Mouse (Mus musculus): ENCODE measurements at regions not wholly inside any gene's neighbourhood (a gene's known extent, or its start where the extent isn't known, plus 50 kb on each side); places are given as distances from the start of the nearest gene placed in this dataset.

- no peak for DNase-seq (ENCODE audit: low spot score in 2 of 2)
Measured at GRCm38 (mm10) chr13:101824962-101825361, 56.9 kb upstream of the Pik3r1 start.

GRCm38 (mm10) chr13:101831872-101832629 lies 64.0 kb upstream of the Pik3r1 start:
- no peak for DNase-seq (ENCODE audit: low spot score in 2 of 2)

GRCm38 (mm10) chr13:101834546-101834945 lies 66.5 kb upstream of the Pik3r1 start:
- no peak for DNase-seq (ENCODE audit: low spot score in 2 of 2)

GRCm38 (mm10) chr13:101836992-101837391 lies 69.0 kb upstream of the Pik3r1 start:
- DNase-seq (ENCODE audit: low spot score in 2 of 2): no peak

- DNase-seq (ENCODE audit: low spot score in 2 of 2): no peak
Measured at GRCm38 (mm10) chr13:101844461-101845440, 76.7 kb upstream of the Pik3r1 start.

GRCm38 (mm10) chr13:101846016-101846415 lies 78.0 kb upstream of the Pik3r1 start:
- DNase-seq (ENCODE audit: low spot score in 2 of 2): no peak

- DNase-seq (ENCODE audit: low spot score in 2 of 2): no peak
Measured at GRCm38 (mm10) chr13:101847879-101848600, 80.0 kb upstream of the Pik3r1 start.

- no peak for DNase-seq (ENCODE audit: low spot score in 2 of 2)
Measured at GRCm38 (mm10) chr13:101848601-101849147, 80.7 kb upstream of the Pik3r1 start.

GRCm38 (mm10) chr13:101849416-101849815 lies 81.4 kb upstream of the Pik3r1 start:
- DNase-seq (ENCODE audit: low spot score in 2 of 2): no peak

- DNase-seq (ENCODE audit: low spot score in 2 of 2): no peak
Measured at GRCm38 (mm10) chr13:101851329-101851728, 83.3 kb upstream of the Pik3r1 start.

GRCm38 (mm10) chr13:101852960-101853359 lies 84.9 kb upstream of the Pik3r1 start:
- DNase-seq (ENCODE audit: low spot score in 2 of 2): no peak

- peak; percentile 29 to 70 for DNase-seq (ENCODE audit: low spot score in 2 of 2)
Measured at GRCm38 (mm10) chr13:101855141-101855540, 87.1 kb upstream of the Pik3r1 start.

- DNase-seq (ENCODE audit: low spot score in 2 of 2): no peak
Measured at GRCm38 (mm10) chr13:101860704-101861103, 92.7 kb upstream of the Pik3r1 start.

GRCm38 (mm10) chr13:101862011-101862410 lies 94.0 kb upstream of the Pik3r1 start:
- DNase-seq (ENCODE audit: low spot score in 2 of 2): no peak

GRCm38 (mm10) chr13:101863015-101863414 lies 95.0 kb upstream of the Pik3r1 start:
- no peak for DNase-seq (ENCODE audit: low spot score in 2 of 2)

GRCm38 (mm10) chr13:101863602-101864001 lies 95.6 kb upstream of the Pik3r1 start:
- no peak for DNase-seq (ENCODE audit: low spot score in 2 of 2)

GRCm38 (mm10) chr13:101866843-101867242 lies 98.8 kb upstream of the Pik3r1 start:
- no peak for DNase-seq (ENCODE audit: low spot score in 2 of 2)

- DNase-seq (ENCODE audit: low spot score in 2 of 2): peak; percentile 3 to 54
Measured at GRCm38 (mm10) chr13:101874761-101875160, 106.7 kb upstream of the Pik3r1 start.

GRCm38 (mm10) chr13:101876069-101876468 lies 108.1 kb upstream of the Pik3r1 start:
- DNase-seq (ENCODE audit: low spot score in 2 of 2): no peak

- no peak for DNase-seq (ENCODE audit: low spot score in 2 of 2)
Measured at GRCm38 (mm10) chr13:101876601-101877000, 108.6 kb upstream of the Pik3r1 start.

- no peak for DNase-seq (ENCODE audit: low spot score in 2 of 2)
Measured at GRCm38 (mm10) chr13:101878168-101878567, 110.2 kb upstream of the Pik3r1 start.
